Mouse (Mus musculus): ENCODE results near the gene Gm10309. TPM values are rescaled to one million over a fixed set of nuclear protein-coding genes. Genes with fewer than 3 reads are reported as not detected.

Gm10309 gene
- polyA plus RNA-seq, 1 experiment from 2014 or later = 0.11 TPM

DNA sequence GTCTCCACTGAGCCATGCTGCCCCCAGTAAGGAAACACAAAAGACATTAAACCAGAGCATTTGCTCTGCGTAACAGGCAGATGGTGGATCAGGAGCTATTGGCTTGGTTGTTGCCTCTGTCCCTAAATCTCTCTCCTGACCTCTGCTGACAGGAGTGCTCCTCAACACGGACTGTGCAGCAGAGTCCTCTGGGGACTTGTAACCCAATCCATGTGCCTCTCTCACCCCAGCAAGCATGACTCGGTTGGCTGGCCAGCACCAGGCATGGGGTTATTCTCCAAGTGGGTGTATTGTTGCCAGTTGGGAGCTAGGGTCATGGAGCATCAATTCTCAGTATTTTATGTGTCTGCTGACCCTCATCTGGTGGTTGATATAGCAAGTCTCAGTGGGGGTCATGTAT is 41.7 kb downstream of the Gm10309 start:
- H3K36me3 ChIP-seq (ENCODE audit: control insufficient read depth, insufficient read depth, low read length) = no peaks in the 10 kb centered on the region
- H3K27ac ChIP-seq (ENCODE audit: low read depth, low read length) = no peak overlapping the region
- no peak for ATAC-seq (replicated peaks; ENCODE audit: low FRiP score)

DNA sequence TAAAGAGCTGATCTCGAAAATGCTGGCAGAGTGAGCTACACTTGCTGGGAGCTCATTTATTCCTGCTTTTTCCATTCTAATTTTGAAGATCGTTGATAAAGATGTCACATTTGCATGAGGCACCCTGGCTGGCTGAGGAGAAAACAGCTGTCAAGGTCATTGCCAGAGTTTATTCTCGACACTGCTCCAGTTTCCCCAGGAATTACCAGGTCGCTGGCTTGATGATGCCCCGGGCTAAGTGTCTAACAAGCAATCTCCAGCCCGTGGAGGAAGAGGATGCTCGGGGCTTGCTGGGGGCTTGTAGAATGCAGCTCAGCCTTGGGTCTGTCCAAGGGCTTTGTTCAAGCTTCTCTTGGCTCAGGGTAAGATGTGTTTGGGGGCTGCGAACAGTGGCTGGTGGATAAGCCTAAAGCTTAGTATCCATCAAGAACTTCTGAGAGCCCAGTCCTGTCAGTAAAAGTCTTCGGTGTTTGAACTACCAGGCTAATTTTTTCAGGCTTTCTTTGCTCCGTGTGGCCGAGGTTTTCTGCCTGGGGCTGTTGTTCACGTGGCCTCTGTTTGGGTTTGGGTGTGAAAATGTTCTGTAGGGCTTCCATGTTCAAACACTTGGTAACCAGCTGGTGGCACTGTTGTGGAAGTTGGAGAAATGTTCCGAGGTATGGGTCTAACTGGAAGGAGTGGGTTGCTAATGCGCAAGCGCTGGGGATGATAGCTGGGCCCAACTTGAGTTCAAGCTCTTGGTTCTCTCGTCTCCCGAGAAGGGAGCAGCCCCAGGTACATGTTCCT is 44.2 kb downstream of the Gm10309 start:
- Histone ChIP-seq H3K36me3 (ENCODE audit: control insufficient read depth, insufficient read depth, low read length) (no peaks in the 10 kb centered on the region), H3K9me3 (ENCODE audit: control insufficient read depth, low read length) (no peaks in the 10 kb centered on the region), H3K9ac (ENCODE audit: low read depth, low read length) (no peak overlapping the region), H3K4me3 (ENCODE audit: low read depth, low read length) (no peak overlapping the region), H3K4me2 (no peak overlapping the region), H3K27ac (ENCODE audit: low read depth, low read length) (no peak overlapping the region), H3K4me1 (replicated peaks; ENCODE audit: control insufficient read depth, insufficient read depth, low read length) (no peaks in the 10 kb centered on the region; the same call in 1 of the 2 replicates), H3K27me3 (replicated peaks; ENCODE audit: control insufficient read depth, insufficient read depth, low read length) (no peaks in the 10 kb centered on the region)
- ATAC-seq (replicated peaks; ENCODE audit: low FRiP score) (no peak), DNase-seq (ENCODE audit: low spot score) (no peak)
- 73% methylated on average over 17 of the region's 17 CpGs for WGBS

More for the DNA sequence above, 41.7 kb downstream of the Gm10309 start:
- H3K27me3 ChIP-seq (replicated peaks; ENCODE audit: control insufficient read depth, insufficient read depth, low read length) = no peaks in the 10 kb centered on the region
- H3K9me3 ChIP-seq (ENCODE audit: control insufficient read depth, low read length) = no peaks in the 10 kb centered on the region
- no peak overlapping the region for H3K9ac ChIP-seq (ENCODE audit: low read depth, low read length)
- no peak overlapping the region for H3K4me3 ChIP-seq (ENCODE audit: low read depth, low read length)
- DNase-seq (ENCODE audit: low spot score) = no peak
- H3K4me1 ChIP-seq (replicated peaks; ENCODE audit: control insufficient read depth, insufficient read depth, low read length) = no peaks in the 10 kb centered on the region; the same call in 1 of the 2 replicates
- no peak overlapping the region for H3K4me2 ChIP-seq
- 63% methylated on average over 3 of the region's 3 CpGs for WGBS

DNA sequence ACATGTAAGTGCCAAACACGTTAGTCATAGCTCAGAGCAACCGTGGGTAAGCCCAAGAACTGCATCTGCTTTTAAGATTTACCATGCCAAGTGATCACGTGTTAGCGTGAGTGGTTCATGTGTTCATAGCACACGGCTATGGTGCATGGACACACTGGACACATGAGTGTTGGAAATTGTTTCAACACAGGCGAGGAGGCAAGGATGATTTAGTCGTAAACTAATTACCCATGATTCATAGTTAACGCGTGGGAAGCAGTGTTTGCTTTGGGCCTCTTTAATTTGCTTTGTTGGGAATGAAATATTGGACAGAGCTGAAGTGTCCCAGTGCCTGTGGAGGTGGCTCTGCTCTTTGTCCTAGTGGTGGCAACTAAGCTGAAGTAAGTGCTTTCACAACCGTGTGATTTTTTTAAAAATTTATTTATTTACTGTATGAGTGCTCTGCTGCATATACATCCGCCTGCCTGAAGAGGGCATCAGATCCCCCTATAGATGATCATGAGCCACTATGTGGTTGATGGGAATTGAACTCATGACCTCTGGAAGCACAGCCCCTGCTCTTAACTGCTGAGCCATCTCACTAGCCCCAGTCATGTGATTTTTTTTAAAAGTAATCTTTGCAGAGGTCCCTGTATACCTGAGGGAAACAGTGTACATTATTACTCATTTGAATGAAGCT is 46.6 kb downstream of the Gm10309 start:
- Histone ChIP-seq H3K36me3 (ENCODE audit: control insufficient read depth, insufficient read depth, low read length) (no peaks in the 10 kb centered on the region), H3K9ac (ENCODE audit: low read depth, low read length) (no peak overlapping the region), H3K4me3 (ENCODE audit: low read depth, low read length) (no peak overlapping the region), H3K27me3 (replicated peaks; ENCODE audit: control insufficient read depth, insufficient read depth, low read length) (no peaks in the 10 kb centered on the region), H3K27ac (ENCODE audit: low read depth, low read length) (no peak overlapping the region), H3K4me1 (replicated peaks; ENCODE audit: control insufficient read depth, insufficient read depth, low read length) (no peaks in the 10 kb centered on the region), H3K9me3 (ENCODE audit: control insufficient read depth, low read length) (no peaks in the 10 kb centered on the region), H3K4me2 (no peak overlapping the region)
- 76% methylated on average over 11 of the region's 11 CpGs for WGBS
- no peak for ATAC-seq (replicated peaks; ENCODE audit: low FRiP score)
- DNase-seq (ENCODE audit: low spot score) = no peak

DNA sequence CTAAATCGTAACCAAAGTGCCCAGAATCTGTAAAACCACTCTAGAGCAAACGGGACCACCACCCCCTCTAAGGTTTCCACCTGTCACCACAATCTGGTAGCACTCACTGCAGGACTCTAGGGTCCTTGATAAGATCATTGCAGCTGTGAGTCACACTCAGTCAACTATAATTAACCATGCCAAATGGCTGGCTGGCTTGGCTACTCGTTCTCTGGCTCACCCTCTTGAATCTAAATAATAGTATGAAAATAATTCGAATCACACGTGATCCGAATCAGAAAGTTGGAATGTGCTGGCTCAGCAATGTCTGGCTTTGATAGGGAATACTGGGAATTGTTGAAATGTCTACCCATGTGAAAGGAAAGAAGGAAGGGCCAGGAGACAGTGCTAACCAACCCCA is 48.5 kb downstream of the Gm10309 start:
- WGBS = 75% methylated on average over 6 of the region's 6 CpGs
- Histone ChIP-seq H3K9ac (ENCODE audit: low read depth, low read length) (no peak overlapping the region), H3K4me1 (replicated peaks; ENCODE audit: control insufficient read depth, insufficient read depth, low read length) (no peaks in the 10 kb centered on the region), H3K27ac (ENCODE audit: low read depth, low read length) (no peak overlapping the region), H3K4me2 (no peak overlapping the region), H3K27me3 (replicated peaks; ENCODE audit: control insufficient read depth, insufficient read depth, low read length) (no peaks in the 10 kb centered on the region), H3K4me3 (ENCODE audit: low read depth, low read length) (no peak overlapping the region), H3K36me3 (ENCODE audit: control insufficient read depth, insufficient read depth, low read length) (no peaks in the 10 kb centered on the region), H3K9me3 (ENCODE audit: control insufficient read depth, low read length) (no peaks in the 10 kb centered on the region)
- no peak for DNase-seq (ENCODE audit: low spot score)
- no peak for ATAC-seq (replicated peaks; ENCODE audit: low FRiP score)

DNA sequence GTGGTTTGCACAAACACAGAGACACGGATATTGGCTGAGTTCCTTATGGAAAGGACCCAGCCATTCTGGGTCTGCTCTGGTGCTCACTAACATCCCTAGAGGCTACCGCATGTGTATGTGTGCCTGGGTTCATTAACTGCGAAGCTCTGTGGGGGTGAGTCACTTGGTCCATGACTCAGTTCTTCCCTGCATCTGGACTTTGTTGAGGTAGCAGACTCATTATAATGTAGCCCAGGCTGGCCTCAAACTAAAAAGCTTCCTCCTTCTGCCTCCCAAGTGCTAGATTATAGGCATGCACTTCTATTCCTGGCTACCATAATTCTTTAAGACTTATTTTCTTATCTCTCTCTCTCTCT is 50.7 kb downstream of the Gm10309 start:
- WGBS = 90% methylated on average over 3 of the region's 3 CpGs
- Histone ChIP-seq H3K4me1 (replicated peaks; ENCODE audit: control insufficient read depth, insufficient read depth, low read length) (no peaks in the 10 kb centered on the region), H3K36me3 (ENCODE audit: control insufficient read depth, insufficient read depth, low read length) (no peaks in the 10 kb centered on the region), H3K4me3 (ENCODE audit: low read depth, low read length) (no peak overlapping the region), H3K9me3 (ENCODE audit: control insufficient read depth, low read length) (no peaks in the 10 kb centered on the region), H3K4me2 (no peak overlapping the region), H3K27ac (ENCODE audit: low read depth, low read length) (no peak overlapping the region), H3K27me3 (replicated peaks; ENCODE audit: control insufficient read depth, insufficient read depth, low read length) (no peaks in the 10 kb centered on the region), H3K9ac (ENCODE audit: low read depth, low read length) (no peak overlapping the region)
- DNase-seq (ENCODE audit: low spot score) (no peak), ATAC-seq (replicated peaks; ENCODE audit: low FRiP score) (no peak)

DNA sequence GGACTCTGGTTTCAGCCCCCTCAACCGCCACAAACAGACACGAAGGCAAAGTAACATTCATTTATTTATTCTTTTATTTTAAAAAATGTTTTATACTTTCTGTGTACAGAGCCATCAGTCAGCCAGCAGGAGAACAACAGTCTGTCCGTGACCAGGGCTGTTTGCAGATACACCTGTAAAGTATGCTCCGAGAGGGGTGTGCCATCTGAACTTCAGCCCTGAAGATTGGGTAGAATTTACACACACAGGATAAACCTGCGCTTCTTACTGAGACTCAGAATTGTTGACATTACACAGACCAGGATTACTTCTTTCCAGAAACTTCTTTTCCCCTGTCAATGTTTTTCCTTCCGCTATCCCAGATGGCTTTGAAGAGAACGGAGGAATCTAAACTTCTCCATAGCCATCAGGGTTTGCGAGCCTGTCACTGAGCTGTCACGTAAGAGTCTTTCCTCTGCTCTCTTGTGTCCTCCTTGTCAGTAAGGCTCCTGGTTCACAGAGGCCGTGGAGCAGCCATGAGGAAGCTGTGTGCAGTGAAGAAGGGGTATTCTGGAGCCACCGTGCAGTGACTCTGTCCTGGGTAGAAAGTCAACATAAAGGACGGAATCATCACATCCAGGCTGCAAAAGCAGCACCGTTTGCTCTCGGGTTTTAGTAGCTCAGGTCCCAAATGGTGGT is 51.2 kb downstream of the Gm10309 start:
- ATAC-seq (replicated peaks; ENCODE audit: low FRiP score) = no peak
- no peak overlapping the region for H3K27ac ChIP-seq (ENCODE audit: low read depth, low read length)
- no peak for DNase-seq (ENCODE audit: low spot score)
- no peak overlapping the region for H3K4me3 ChIP-seq (ENCODE audit: low read depth, low read length)
- no peaks in the 10 kb centered on the region for H3K27me3 ChIP-seq (replicated peaks; ENCODE audit: control insufficient read depth, insufficient read depth, low read length)
- WGBS = 82% methylated on average over 14 of the region's 14 CpGs
- H3K4me2 ChIP-seq = no peak overlapping the region
- no peaks in the 10 kb centered on the region for H3K36me3 ChIP-seq (ENCODE audit: control insufficient read depth, insufficient read depth, low read length)
- no peaks in the 10 kb centered on the region for H3K4me1 ChIP-seq (replicated peaks; ENCODE audit: control insufficient read depth, insufficient read depth, low read length)
- no peaks in the 10 kb centered on the region for H3K9me3 ChIP-seq (ENCODE audit: control insufficient read depth, low read length)
- no peak overlapping the region for H3K9ac ChIP-seq (ENCODE audit: low read depth, low read length)

DNA sequence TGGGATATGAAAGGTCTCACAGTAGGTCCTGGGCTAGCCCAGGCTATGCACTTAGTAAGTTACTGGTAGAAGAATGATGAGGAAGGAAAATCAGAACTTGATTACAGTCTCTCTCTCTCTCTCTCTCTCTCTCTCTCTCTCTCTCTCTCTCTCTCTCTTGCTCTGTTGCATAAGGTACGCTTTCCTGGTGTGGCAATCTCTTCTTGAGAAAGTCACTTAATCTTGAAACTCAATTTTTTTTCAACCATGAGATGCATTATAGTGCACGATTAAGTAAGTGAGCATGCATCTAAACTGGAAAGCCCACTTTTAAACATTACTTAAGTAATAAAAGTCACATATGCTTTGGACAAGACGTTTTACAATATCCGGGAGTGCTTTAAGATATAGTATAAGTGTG is 52.1 kb downstream of the Gm10309 start:
- H3K9ac ChIP-seq (ENCODE audit: low read depth, low read length) = no peak overlapping the region
- H3K4me1 ChIP-seq (replicated peaks; ENCODE audit: control insufficient read depth, insufficient read depth, low read length) = no peaks in the 10 kb centered on the region
- DNase-seq (ENCODE audit: low spot score) (no peak), ATAC-seq (replicated peaks; ENCODE audit: low FRiP score) (no peak)
- no peak overlapping the region for H3K4me3 ChIP-seq (ENCODE audit: low read depth, low read length)
- WGBS = 80% methylated on average over 4 of the region's 4 CpGs
- H3K4me2 ChIP-seq = no peak overlapping the region
- H3K27me3 ChIP-seq (replicated peaks; ENCODE audit: control insufficient read depth, insufficient read depth, low read length) = no peaks in the 10 kb centered on the region
- no peak overlapping the region for H3K27ac ChIP-seq (ENCODE audit: low read depth, low read length)
- no peaks in the 10 kb centered on the region for H3K36me3 ChIP-seq (ENCODE audit: control insufficient read depth, insufficient read depth, low read length)
- H3K9me3 ChIP-seq (ENCODE audit: control insufficient read depth, low read length) = no peaks in the 10 kb centered on the region
